Mouse (Mus musculus) MEL (cell line): Measurements from ENCODE around the gene Agpat1. TPM values are rescaled to one million over a fixed set of nuclear protein-coding genes. Genes with fewer than 3 reads are reported as not detected.

Experiments used
- DNase-seq: peaks from one replicate; pipeline ENCODE4 v3.0.0; 2011; ENCODE audit warnings: low read depth, low spot score
- H3K27ac ChIP-seq: 2 replicates; pipeline ENCODE4 v1.5.1; 2012; ENCODE audit warnings: low read depth, mild to moderate bottlenecking, control low read depth, low read length, moderate library complexity; ENCODE audit not compliant: control insufficient read depth
- H3K27me3 ChIP-seq, 2 experiments: fragments of 150-350 bp in 1 of 2; sonication (generic) in 1 of 2; 2 replicates each; pipeline ENCODE4 v1.6.1; 2012; ENCODE audit warnings: low read length in 2 of 2, mild to moderate bottlenecking in 2 of 2, improper control_type of control experiment in 1 of 2, moderate library complexity in 1 of 2; ENCODE audit not compliant: insufficient read depth in 2 of 2, control insufficient read depth in 1 of 2
- H3K36me3 ChIP-seq, 2 experiments: 2 replicates each; pipeline ENCODE4 v1.6.1; 2012 to 2014; ENCODE audit warnings: low read length in 2 of 2, improper control_type of control experiment in 1 of 2, inconsistent platforms in 1 of 2, mild to moderate bottlenecking in 1 of 2; ENCODE audit not compliant: insufficient read depth in 2 of 2, control insufficient read depth in 1 of 2
- H3K4me1 ChIP-seq, 2 experiments: fragments of 150-350 bp in 1 of 2; sonication (generic) in 1 of 2; 2 replicates each; pipeline ENCODE4 v1.6.1; 2012; ENCODE audit warnings: low read length in 2 of 2, improper control_type of control experiment in 1 of 2, mild to moderate bottlenecking in 1 of 2; ENCODE audit not compliant: insufficient read depth in 2 of 2, control insufficient read depth in 1 of 2
- H3K4me3 ChIP-seq, 2 experiments: fragments of 150-350 bp in 1 of 2; sonication (generic) in 1 of 2; 2 replicates each; pipeline ENCODE4 v1.5.1; 2012; ENCODE audit warnings: low read depth in 2 of 2, low read length in 2 of 2, mild to moderate bottlenecking in 2 of 2, moderate library complexity in 2 of 2, control low read depth in 1 of 2, improper control_type of control experiment in 1 of 2; ENCODE audit not compliant: control insufficient read depth in 1 of 2, insufficient read depth in 1 of 2
- H3K79me2 ChIP-seq: 2 replicates; pipeline ENCODE4 v1.6.1; 2012; ENCODE audit warnings: mild to moderate bottlenecking, low read length, moderate library complexity; ENCODE audit not compliant: control insufficient read depth, poor library complexity, insufficient read depth
- H3K9ac ChIP-seq: 2 replicates; pipeline ENCODE4 v1.6.1; 2012; ENCODE audit warnings: low read depth, mild to moderate bottlenecking, control low read depth, low read length, moderate library complexity; ENCODE audit not compliant: control insufficient read depth, poor library complexity, severe bottlenecking
- H3K9me3 ChIP-seq: fragments of 150-350 bp; sonication (generic); replicated peaks from 2 replicates; pipeline ENCODE4 v1.6.1; 2012; ENCODE audit warnings: mild to moderate bottlenecking, low read length, improper control_type of control experiment, moderate library complexity; ENCODE audit not compliant: insufficient read depth
- BHLHE40 ChIP-seq: IDR thresholded peaks from 2 replicates; pipeline ENCODE4 v1.6.1; 2012; ENCODE audit warnings: low read depth, mild to moderate bottlenecking, inconsistent platforms, low read length, improper control_type of control experiment, borderline replicate concordance
- CHD1 ChIP-seq: IDR thresholded peaks from 2 replicates; pipeline ENCODE4 v1.6.1; 2012; ENCODE audit warnings: low read depth, mild to moderate bottlenecking, inconsistent platforms, low read length, improper control_type of control experiment
- CTCF ChIP-seq, 3 experiments: IDR thresholded peaks in 2 of 3; conservative IDR thresholded peaks in 1 of 3; 2 replicates each; pipeline ENCODE4 v1.5.1; 2011 to 2012; ENCODE audit warnings: low read length in 3 of 3, low read depth in 2 of 3, mild to moderate bottlenecking in 2 of 3, improper control_type of control experiment in 1 of 3, inconsistent platforms in 1 of 3, mixed read lengths in 1 of 3, moderate library complexity in 1 of 3; ENCODE audit not compliant: control insufficient read depth in 1 of 3, insufficient read depth in 1 of 3, poor library complexity in 1 of 3, severe bottlenecking in 1 of 3
- E2F4 ChIP-seq: IDR thresholded peaks from 2 replicates; pipeline ENCODE4 v1.6.1; 2011; ENCODE audit warnings: low read depth, low read length, improper control_type of control experiment, borderline replicate concordance
- HCFC1 ChIP-seq: IDR thresholded peaks from 2 replicates; pipeline ENCODE4 v1.6.1; 2012; ENCODE audit warnings: low read depth, mild to moderate bottlenecking, inconsistent platforms, low read length, improper control_type of control experiment, moderate library complexity
- MAFK ChIP-seq: IDR thresholded peaks from 2 replicates; pipeline ENCODE4 v1.6.1; 2011; ENCODE audit warnings: low read depth, mild to moderate bottlenecking, low read length, improper control_type of control experiment, borderline replicate concordance
- MEF2A ChIP-seq: IDR thresholded peaks from 2 replicates; pipeline ENCODE4 v1.6.1; 2014; ENCODE audit warnings: low read depth, mild to moderate bottlenecking, inconsistent platforms, low read length, improper control_type of control experiment; ENCODE audit not compliant: poor library complexity, insufficient replicate concordance, severe bottlenecking; ENCODE audit errors: extremely low read depth
- MXI1 ChIP-seq: IDR thresholded peaks from 2 replicates; pipeline ENCODE4 v1.6.1; 2011; ENCODE audit warnings: mild to moderate bottlenecking, low read depth, low read length, improper control_type of control experiment
- MYB ChIP-seq: IDR thresholded peaks from 2 replicates; pipeline ENCODE4 v1.6.1; 2011; ENCODE audit warnings: mild to moderate bottlenecking, low read depth, low read length, improper control_type of control experiment
- POLR2A ChIP-seq, 2 experiments: IDR thresholded peaks; 2 replicates each; pipeline ENCODE4 v1.6.1; 2011 to 2012; ENCODE audit warnings: low read length in 2 of 2, mild to moderate bottlenecking in 2 of 2, control low read depth in 1 of 2, improper control_type of control experiment in 1 of 2, low read depth in 1 of 2, moderate library complexity in 1 of 2; ENCODE audit not compliant: control insufficient read depth in 1 of 2, insufficient read depth in 1 of 2, poor library complexity in 1 of 2
- TBP ChIP-seq: IDR thresholded peaks from 2 replicates; pipeline ENCODE4 v1.8.0; 2011; ENCODE audit warnings: low read depth, low read length, improper control_type of control experiment
- USF1 ChIP-seq: IDR thresholded peaks from 2 replicates; pipeline ENCODE4 v1.6.1; 2014; ENCODE audit warnings: low read depth, mild to moderate bottlenecking, inconsistent platforms, low read length, improper control_type of control experiment, moderate library complexity
- USF2 ChIP-seq, 2 experiments: IDR thresholded peaks; 2 replicates each; pipeline ENCODE4 v1.6.1; 2011 to 2012; ENCODE audit warnings: improper control_type of control experiment in 2 of 2, low read length in 2 of 2, borderline replicate concordance in 1 of 2, inconsistent platforms in 1 of 2, low read depth in 1 of 2, mild to moderate bottlenecking in 1 of 2; ENCODE audit not compliant: insufficient read depth in 1 of 2
- ZKSCAN1 ChIP-seq: IDR thresholded peaks from 2 replicates; pipeline ENCODE4 v1.6.1; 2012; ENCODE audit warnings: low read depth, mild to moderate bottlenecking, inconsistent platforms, low read length, improper control_type of control experiment, moderate library complexity
- ZMIZ1 ChIP-seq: IDR thresholded peaks from 2 replicates; pipeline ENCODE4 v1.6.1; 2012; ENCODE audit warnings: low read depth, mild to moderate bottlenecking, inconsistent platforms, low read length, improper control_type of control experiment, moderate library complexity
- ZNF384 ChIP-seq: IDR thresholded peaks from 2 replicates; pipeline ENCODE4 v1.6.1; 2012; ENCODE audit warnings: low read depth, mild to moderate bottlenecking, inconsistent platforms, low read length, improper control_type of control experiment
- polyA plus RNA-seq, 2 experiments: library from polyadenylated mRNA; stranded (reverse) in 1 of 2; unstranded in 1 of 2; fragments of >175 nt in 1 of 2; fragments of >200 nt in 1 of 2; gene quantifications; 2 replicates each; pipeline versions ENCODE4 v1.2.1 to v1.2.4; 2012; ENCODE audit warnings: low replicate concordance in 2 of 2, low read depth in 1 of 2; ENCODE audit not compliant: insufficient read length in 2 of 2, insufficient read depth in 1 of 2, missing spikeins in 1 of 2
- total RNA-seq: library from RNA; depleted of rRNA; stranded (reverse); fragments of 300-350 nt; gene quantifications from 2 replicates; pipeline ENCODE4 v1.2.3, GENCODE M21; 2012

The Agpat1 gene
- total and polyA plus RNA-seq, 3 experiments, result 85.2 to 153 TPM; not detected in 1

- no peak overlapping the region for H3K27ac ChIP-seq
Measured at GRCm38 (mm10) chr17:34593752-34594525, 10.1 kb upstream of the Agpat1 start.

GRCm38 (mm10) chr17:34596098-34596497 lies 8.0 kb upstream of the Agpat1 start:
- H3K9me3 ChIP-seq, result no peaks in the 10 kb centered on the region
- H3K4me3 ChIP-seq, result no peak overlapping the region
- peaks cover 3 to 17% of the 10 kb centered on the region in 2 experiments for H3K4me1 ChIP-seq
- no peak overlapping the region for H3K27ac ChIP-seq
- H3K36me3 ChIP-seq, result peaks cover 0 to 8% of the 10 kb centered on the region in 2 experiments; a peak in 3 of 4 replicates
- peaks cover 7% of the 10 kb centered on the region for H3K79me2 ChIP-seq
- no peak for DNase-seq
- no peak for TF ChIP-seq ZMIZ1
- TF ChIP-seq CHD1, result no peak
- H3K9ac ChIP-seq, result no peak overlapping the region
- H3K27me3 ChIP-seq, result no peaks in the 10 kb centered on the region

More at GRCm38 (mm10) chr17:34593752-34594525, 10.1 kb upstream of the Agpat1 start:
- TF ChIP-seq TBP, result no peak
- TF ChIP-seq USF2 (IDR thresholded peaks at IDR 0.05; ENCODE audit: borderline replicate concordance in 1 of 2, insufficient read depth in 1 of 2, low read depth in 1 of 2, low read length in 2 of 2), result no peak
- TF ChIP-seq CHD1, result no peak
- TF ChIP-seq ZMIZ1, result no peak
- no peak for TF ChIP-seq USF1
- no peak for TF ChIP-seq CTCF (IDR thresholded peaks at IDR 0.05 in 2 of 3, conservative IDR thresholded peaks at IDR 0.05 in 1 of 3; ENCODE audit: control insufficient read depth in 1 of 3, insufficient read depth in 1 of 3, low read depth in 2 of 3, low read length in 3 of 3, poor library complexity in 1 of 3, severe bottlenecking in 1 of 3)
- no peak for TF ChIP-seq ZNF384
- no peak for TF ChIP-seq MEF2A
- TF ChIP-seq BHLHE40, result no peak
- no peak for TF ChIP-seq POLR2A (IDR thresholded peaks at IDR 0.05; ENCODE audit: control insufficient read depth in 1 of 2, insufficient read depth in 1 of 2, low read depth in 1 of 2, low read length in 2 of 2, poor library complexity in 1 of 2)
- no peak for TF ChIP-seq E2F4
- no peak for TF ChIP-seq MXI1
- TF ChIP-seq MAFK, result no peak
- no peak for TF ChIP-seq HCFC1
- TF ChIP-seq ZKSCAN1, result no peak
- no peak for TF ChIP-seq MYB
- Histone ChIP-seq H3K36me3 (peaks cover 0 to 21% of the 10 kb centered on the region in 2 experiments; a peak in 3 of 4 replicates), H3K79me2 (peaks cover 7% of the 10 kb centered on the region), H3K4me3 (no peak overlapping the region), H3K9me3 (no peaks in the 10 kb centered on the region), H3K4me1 (peaks cover 7 to 34% of the 10 kb centered on the region in 2 experiments), H3K27me3 (no peaks in the 10 kb centered on the region), H3K9ac (no peak overlapping the region)
- no peak for DNase-seq
